Mouse (Mus musculus) MEL (cell line): Measurements from ENCODE around the gene Lsm14a. TPM values are rescaled to one million over a fixed set of nuclear protein-coding genes. Genes with fewer than 3 reads are reported as not detected.

Experiments used
- DNase-seq: peaks from one replicate; pipeline ENCODE4 v3.0.0; 2011; ENCODE audit warnings: low read depth, low spot score
- H3K27ac ChIP-seq: 2 replicates; pipeline ENCODE4 v1.5.1; 2012; ENCODE audit warnings: low read depth, mild to moderate bottlenecking, control low read depth, low read length, moderate library complexity; ENCODE audit not compliant: control insufficient read depth
- H3K27me3 ChIP-seq, 2 experiments: fragments of 150-350 bp in 1 of 2; sonication (generic) in 1 of 2; 2 replicates each; pipeline ENCODE4 v1.6.1; 2012; ENCODE audit warnings: low read length in 2 of 2, mild to moderate bottlenecking in 2 of 2, improper control_type of control experiment in 1 of 2, moderate library complexity in 1 of 2; ENCODE audit not compliant: insufficient read depth in 2 of 2, control insufficient read depth in 1 of 2
- H3K36me3 ChIP-seq, 2 experiments: 2 replicates each; pipeline ENCODE4 v1.6.1; 2012 to 2014; ENCODE audit warnings: low read length in 2 of 2, improper control_type of control experiment in 1 of 2, inconsistent platforms in 1 of 2, mild to moderate bottlenecking in 1 of 2; ENCODE audit not compliant: insufficient read depth in 2 of 2, control insufficient read depth in 1 of 2
- H3K4me1 ChIP-seq, 2 experiments: fragments of 150-350 bp in 1 of 2; sonication (generic) in 1 of 2; 2 replicates each; pipeline ENCODE4 v1.6.1; 2012; ENCODE audit warnings: low read length in 2 of 2, improper control_type of control experiment in 1 of 2, mild to moderate bottlenecking in 1 of 2; ENCODE audit not compliant: insufficient read depth in 2 of 2, control insufficient read depth in 1 of 2
- H3K4me3 ChIP-seq, 2 experiments: fragments of 150-350 bp in 1 of 2; sonication (generic) in 1 of 2; 2 replicates each; pipeline ENCODE4 v1.5.1; 2012; ENCODE audit warnings: low read depth in 2 of 2, low read length in 2 of 2, mild to moderate bottlenecking in 2 of 2, moderate library complexity in 2 of 2, control low read depth in 1 of 2, improper control_type of control experiment in 1 of 2; ENCODE audit not compliant: control insufficient read depth in 1 of 2, insufficient read depth in 1 of 2
- H3K79me2 ChIP-seq: 2 replicates; pipeline ENCODE4 v1.6.1; 2012; ENCODE audit warnings: mild to moderate bottlenecking, low read length, moderate library complexity; ENCODE audit not compliant: control insufficient read depth, poor library complexity, insufficient read depth
- H3K9ac ChIP-seq: 2 replicates; pipeline ENCODE4 v1.6.1; 2012; ENCODE audit warnings: low read depth, mild to moderate bottlenecking, control low read depth, low read length, moderate library complexity; ENCODE audit not compliant: control insufficient read depth, poor library complexity, severe bottlenecking
- H3K9me3 ChIP-seq: fragments of 150-350 bp; sonication (generic); replicated peaks from 2 replicates; pipeline ENCODE4 v1.6.1; 2012; ENCODE audit warnings: mild to moderate bottlenecking, low read length, improper control_type of control experiment, moderate library complexity; ENCODE audit not compliant: insufficient read depth
- BHLHE40 ChIP-seq: IDR thresholded peaks from 2 replicates; pipeline ENCODE4 v1.6.1; 2012; ENCODE audit warnings: low read depth, mild to moderate bottlenecking, inconsistent platforms, low read length, improper control_type of control experiment, borderline replicate concordance
- CHD1 ChIP-seq: IDR thresholded peaks from 2 replicates; pipeline ENCODE4 v1.6.1; 2012; ENCODE audit warnings: low read depth, mild to moderate bottlenecking, inconsistent platforms, low read length, improper control_type of control experiment
- CHD2 ChIP-seq: IDR thresholded peaks from 2 replicates; pipeline ENCODE4 v1.6.1; 2011; ENCODE audit warnings: low read length, improper control_type of control experiment
- E2F4 ChIP-seq: IDR thresholded peaks from 2 replicates; pipeline ENCODE4 v1.6.1; 2011; ENCODE audit warnings: low read depth, low read length, improper control_type of control experiment, borderline replicate concordance
- EP300 ChIP-seq, 2 experiments: IDR thresholded peaks; 2 replicates each; pipeline ENCODE4 v1.6.1; 2011; ENCODE audit warnings: improper control_type of control experiment in 2 of 2, low read length in 2 of 2, low read depth in 1 of 2, mild to moderate bottlenecking in 1 of 2
- ETS1 ChIP-seq: IDR thresholded peaks from 2 replicates; pipeline ENCODE4 v1.6.1; 2012; ENCODE audit warnings: low read depth, mild to moderate bottlenecking, inconsistent platforms, low read length, improper control_type of control experiment, moderate library complexity
- GABPA ChIP-seq: IDR thresholded peaks from 2 replicates; pipeline ENCODE4 v1.6.1; 2012; ENCODE audit warnings: low read depth, mild to moderate bottlenecking, inconsistent platforms, low read length, improper control_type of control experiment, moderate library complexity
- GATA1 ChIP-seq: IDR thresholded peaks from 2 replicates; pipeline ENCODE4 v1.6.1; 2011; ENCODE audit warnings: low read depth, low read length, improper control_type of control experiment
- JUND ChIP-seq: IDR thresholded peaks from 2 replicates; pipeline ENCODE4 v1.6.1; 2011; ENCODE audit warnings: low read depth, mild to moderate bottlenecking, improper control_type of control experiment, low read length
- MAFK ChIP-seq: IDR thresholded peaks from 2 replicates; pipeline ENCODE4 v1.6.1; 2011; ENCODE audit warnings: low read depth, mild to moderate bottlenecking, low read length, improper control_type of control experiment, borderline replicate concordance
- MAX ChIP-seq: IDR thresholded peaks from 2 replicates; pipeline ENCODE4 v1.6.1; 2011; ENCODE audit warnings: low read length, improper control_type of control experiment
- MAZ ChIP-seq: IDR thresholded peaks from 2 replicates; pipeline ENCODE4 v1.6.1; 2012; ENCODE audit warnings: low read depth, mild to moderate bottlenecking, inconsistent platforms, low read length, improper control_type of control experiment
- MEF2A ChIP-seq: IDR thresholded peaks from 2 replicates; pipeline ENCODE4 v1.6.1; 2014; ENCODE audit warnings: low read depth, mild to moderate bottlenecking, inconsistent platforms, low read length, improper control_type of control experiment; ENCODE audit not compliant: poor library complexity, insufficient replicate concordance, severe bottlenecking; ENCODE audit errors: extremely low read depth
- MXI1 ChIP-seq: IDR thresholded peaks from 2 replicates; pipeline ENCODE4 v1.6.1; 2011; ENCODE audit warnings: mild to moderate bottlenecking, low read depth, low read length, improper control_type of control experiment
- POLR2A ChIP-seq, 2 experiments: IDR thresholded peaks; 2 replicates each; pipeline ENCODE4 v1.6.1; 2011 to 2012; ENCODE audit warnings: low read length in 2 of 2, mild to moderate bottlenecking in 2 of 2, control low read depth in 1 of 2, improper control_type of control experiment in 1 of 2, low read depth in 1 of 2, moderate library complexity in 1 of 2; ENCODE audit not compliant: control insufficient read depth in 1 of 2, insufficient read depth in 1 of 2, poor library complexity in 1 of 2
- POLR2AphosphoS2 ChIP-seq: IDR thresholded peaks from 2 replicates; pipeline ENCODE4 v1.6.1; 2011; ENCODE audit warnings: low read length, improper control_type of control experiment
- SIN3A ChIP-seq: IDR thresholded peaks from 2 replicates; pipeline ENCODE4 v1.6.1; 2012; ENCODE audit warnings: low read length, improper control_type of control experiment, inconsistent platforms
- SMC3 ChIP-seq: IDR thresholded peaks from 2 replicates; pipeline ENCODE4 v1.6.1; 2011; ENCODE audit warnings: low read depth, low read length, improper control_type of control experiment
- TBP ChIP-seq: IDR thresholded peaks from 2 replicates; pipeline ENCODE4 v1.8.0; 2011; ENCODE audit warnings: low read depth, low read length, improper control_type of control experiment
- TCF12 ChIP-seq: IDR thresholded peaks from 2 replicates; pipeline ENCODE4 v1.6.1; 2014; ENCODE audit warnings: low read depth, mild to moderate bottlenecking, inconsistent platforms, low read length, improper control_type of control experiment, moderate library complexity
- USF1 ChIP-seq: IDR thresholded peaks from 2 replicates; pipeline ENCODE4 v1.6.1; 2014; ENCODE audit warnings: low read depth, mild to moderate bottlenecking, inconsistent platforms, low read length, improper control_type of control experiment, moderate library complexity
- ZC3H11A ChIP-seq: IDR thresholded peaks from 2 replicates; pipeline ENCODE4 v1.6.1; 2012; ENCODE audit warnings: low read depth, mild to moderate bottlenecking, inconsistent platforms, low read length, improper control_type of control experiment
- ZKSCAN1 ChIP-seq: IDR thresholded peaks from 2 replicates; pipeline ENCODE4 v1.6.1; 2012; ENCODE audit warnings: low read depth, mild to moderate bottlenecking, inconsistent platforms, low read length, improper control_type of control experiment, moderate library complexity
- ZMIZ1 ChIP-seq: IDR thresholded peaks from 2 replicates; pipeline ENCODE4 v1.6.1; 2012; ENCODE audit warnings: low read depth, mild to moderate bottlenecking, inconsistent platforms, low read length, improper control_type of control experiment, moderate library complexity
- polyA plus RNA-seq, 2 experiments: library from polyadenylated mRNA; stranded (reverse) in 1 of 2; unstranded in 1 of 2; fragments of >175 nt in 1 of 2; fragments of >200 nt in 1 of 2; gene quantifications; 2 replicates each; pipeline versions ENCODE4 v1.2.1 to v1.2.4; 2012; ENCODE audit warnings: low replicate concordance in 2 of 2, low read depth in 1 of 2; ENCODE audit not compliant: insufficient read length in 2 of 2, insufficient read depth in 1 of 2, missing spikeins in 1 of 2
- total RNA-seq: library from RNA; depleted of rRNA; stranded (reverse); fragments of 300-350 nt; gene quantifications from 2 replicates; pipeline ENCODE4 v1.2.3, GENCODE M21; 2012; rRNA removed

Gene Lsm14a
- total RNA-seq: 66.4 and 70.1 TPM in 2 replicates
- polyA plus RNA-seq: 100 to 1,000 TPM; 233 to 371 TPM

DNA sequence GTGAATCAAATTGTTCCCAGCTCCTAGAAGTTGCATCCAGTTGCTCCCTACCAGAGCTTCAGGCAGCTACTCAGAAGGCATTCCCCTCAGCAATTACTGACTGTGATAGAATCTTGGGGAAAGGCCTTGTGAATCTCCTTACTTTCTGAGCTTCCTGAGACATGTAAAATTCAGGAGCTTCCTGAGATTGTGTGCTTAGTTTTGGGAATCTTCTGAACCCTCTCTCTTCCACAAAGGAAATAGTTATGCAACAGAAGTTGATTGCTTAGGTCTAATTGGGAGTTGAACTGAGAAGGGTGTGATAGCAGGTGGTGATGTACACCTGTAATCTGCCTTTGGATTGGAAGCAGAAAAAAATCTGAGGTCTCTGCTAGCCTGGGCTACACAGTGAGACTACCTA lies at the start of gene Lsm14a:
Lsm14a (minus strand) TSS at position 101 of the 400 bp plus-strand sequence.
- Histone ChIP-seq H3K9ac (no peak within 1 kb of the TSS), H3K36me3 (peaks cover 0 to 2% of the 10 kb centered on the region in 2 experiments; a peak in 1 of 4 replicates)
- no peak for DNase-seq

DNA sequence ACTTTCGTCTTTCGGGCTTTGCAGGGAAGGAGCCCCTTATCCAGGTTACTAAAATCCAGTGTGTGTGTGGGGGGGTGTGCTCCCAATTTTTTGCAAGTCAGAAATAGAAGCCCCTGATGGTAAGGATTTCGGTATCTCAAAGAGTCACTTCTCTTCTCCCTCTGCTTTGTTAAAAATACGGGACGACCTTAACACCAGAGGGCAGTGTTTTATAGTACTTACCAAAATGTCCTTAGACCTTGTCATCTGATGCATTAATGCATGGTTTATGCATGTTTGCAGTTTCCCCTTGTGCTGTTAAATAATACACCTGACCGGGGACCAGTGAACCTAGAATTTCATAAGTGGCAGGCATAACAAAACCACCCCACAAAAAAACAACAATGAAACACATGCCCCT lies 45.8 kb upstream of the Lsm14a start:
- DNase-seq: no peak
- Histone ChIP-seq H3K36me3 (no peaks in the 10 kb centered on the region), H3K4me3 (no peak overlapping the region), H3K27ac (no peak overlapping the region), H3K4me1 (no peaks in the 10 kb centered on the region), H3K27me3 (no peaks in the 10 kb centered on the region), H3K79me2 (no peaks in the 10 kb centered on the region), H3K9ac (no peak overlapping the region), H3K9me3 (no peaks in the 10 kb centered on the region)
- TF ChIP-seq MAZ: no peak
- no peak for TF ChIP-seq MAFK
- no peak for TF ChIP-seq JUND
- TF ChIP-seq TCF12: no peak
- no peak for TF ChIP-seq POLR2A (IDR thresholded peaks at IDR 0.05; ENCODE audit: control insufficient read depth in 1 of 2, insufficient read depth in 1 of 2, low read depth in 1 of 2, low read length in 2 of 2, poor library complexity in 1 of 2)
- TF ChIP-seq GATA1: no peak
- TF ChIP-seq MEF2A: no peak
- TF ChIP-seq ZMIZ1: no peak
- TF ChIP-seq ZKSCAN1: no peak
- no peak for TF ChIP-seq CHD2
- no peak for TF ChIP-seq ETS1
- TF ChIP-seq SMC3: no peak

More for the DNA sequence above, at the start of gene Lsm14a:
- Histone ChIP-seq H3K9me3 (no peaks in the 10 kb centered on the region), H3K79me2 (peaks cover 20% of the 10 kb centered on the region), H3K4me3 (no peak within 1 kb of the TSS), H3K4me1 (peaks cover 3 to 7% of the 10 kb centered on the region in 2 experiments), H3K27me3 (no peaks in the 10 kb centered on the region), H3K27ac (no peak within 1 kb of the TSS)
- no peak for TF ChIP-seq USF1
- no peak for TF ChIP-seq MAZ
- TF ChIP-seq GABPA: no peak
- TF ChIP-seq SMC3: no peak
- no peak for TF ChIP-seq ETS1
- no peak for TF ChIP-seq POLR2AphosphoS2
- no peak for TF ChIP-seq E2F4
- no peak for TF ChIP-seq ZMIZ1
- TF ChIP-seq GATA1: no peak
- TF ChIP-seq EP300 (IDR thresholded peaks at IDR 0.05; ENCODE audit: low read depth in 1 of 2, low read length in 2 of 2): no peak
- TF ChIP-seq BHLHE40: no peak
- TF ChIP-seq MEF2A: no peak
- no peak for TF ChIP-seq CHD1
- TF ChIP-seq SIN3A: no peak
- no peak for TF ChIP-seq MAX
- TF ChIP-seq MXI1: no peak
- no peak for TF ChIP-seq ZC3H11A
- no peak for TF ChIP-seq MAFK
- no peak for TF ChIP-seq TBP
